Mouse (Mus musculus) CH12.LX (cell line): ENCODE measurements around the gene 1700001C02Rik.

ENCODE experiments used
- BHLHE40 ChIP-seq: IDR thresholded peaks from 2 replicates; pipeline ENCODE4 v1.6.1; 2011; ENCODE audit warnings: mild to moderate bottlenecking, low read depth, low read length, improper control_type of control experiment
- CHD1 ChIP-seq: IDR thresholded peaks from 2 replicates; pipeline ENCODE4 v1.6.1; 2012; ENCODE audit warnings: low read depth, low read length, improper control_type of control experiment, inconsistent platforms
- CTCF ChIP-seq, 2 experiments: IDR thresholded peaks in 1 of 2; conservative IDR thresholded peaks in 1 of 2; 2 replicates each; pipeline ENCODE4 v1.5.1; 2011 to 2012; ENCODE audit warnings: low read depth in 2 of 2, low read length in 2 of 2, improper control_type of control experiment in 1 of 2, inconsistent platforms in 1 of 2, mild to moderate bottlenecking in 1 of 2, moderate library complexity in 1 of 2
- NRF1 ChIP-seq: IDR thresholded peaks from 2 replicates; pipeline ENCODE4 v1.6.1; 2014; ENCODE audit warnings: low read depth, mild to moderate bottlenecking, inconsistent platforms, low read length, improper control_type of control experiment, moderate library complexity
- POLR2A ChIP-seq: IDR thresholded peaks from 2 replicates; pipeline ENCODE4 v1.6.1; 2011; ENCODE audit warnings: low read depth, mild to moderate bottlenecking, improper control_type of control experiment, low read length
- SIN3A ChIP-seq: IDR thresholded peaks from 2 replicates; pipeline ENCODE4 v1.6.1; 2012; ENCODE audit warnings: low read length, improper control_type of control experiment, inconsistent platforms

- TF ChIP-seq NRF1 (no peak), SIN3A (no peak), CTCF (conservative IDR thresholded peaks at IDR 0.05 in 1 of 2, IDR thresholded peaks at IDR 0.05 in 1 of 2; ENCODE audit: low read depth in 2 of 2, low read length in 2 of 2) (no peak), BHLHE40 (no peak), POLR2A (no peak), CHD1 (no peak)
Measured at GRCm38 (mm10) chr5:30525920-30526836, 60.3 kb downstream of the 1700001C02Rik start.
